Mouse (Mus musculus) CD4-positive, CD25-positive, alpha-beta regulatory T cell, adult 2 months (primary cell): ENCODE measurements at regions not wholly inside any gene's neighbourhood (a gene's known extent, or its start where the extent isn't known, plus 50 kb on each side); places are given as distances from the start of the nearest gene placed in this dataset.
A peak's percentile ranks its signal among the peaks of the same experiment; 100 is the strongest.

Experiments
- DNase-seq: peaks from one replicate; pipeline ENCODE4 v3.0.0-alpha.2; 2012; ENCODE audit warnings: low read depth, low spot score

GRCm38 (mm10) chr1:194878440-194878839, 60.2 kb upstream of the Cd34 start:
- DNase-seq: no peak

GRCm38 (mm10) chr1:194879324-194880233, 59.0 kb upstream of the Cd34 start:
- peak; percentile 96 for DNase-seq

- DNase-seq: no peak
Measured at GRCm38 (mm10) chr1:194881556-194882223, 56.9 kb upstream of the Cd34 start.

GRCm38 (mm10) chr1:194885071-194885686, 53.4 kb upstream of the Cd34 start:
- DNase-seq: no peak

GRCm38 (mm10) chr1:194885687-194886077, 52.9 kb upstream of the Cd34 start:
- DNase-seq: no peak
